Mouse (Mus musculus) cerebellum, postnatal 10 days (tissue): ENCODE results near the gene Selenop.
"Not testable (repeated sequence)": the region's sequence is repeated elsewhere in the genome, so short reads cannot be mapped to it uniquely, and the experiment has no call there.

Experiments used
- DNase-seq, 2 experiments: peaks; one replicate each; pipeline ENCODE4 v3.0.0; 2021; ENCODE audit warnings: mixed read lengths in 2 of 2

Gene Selenop

GRCm38 (mm10) chr15:3268247-3268646 lies at the start of gene Selenop:
Selenop (plus strand) TSS chr15:3268547.
- DNase-seq = no peak

DNA sequence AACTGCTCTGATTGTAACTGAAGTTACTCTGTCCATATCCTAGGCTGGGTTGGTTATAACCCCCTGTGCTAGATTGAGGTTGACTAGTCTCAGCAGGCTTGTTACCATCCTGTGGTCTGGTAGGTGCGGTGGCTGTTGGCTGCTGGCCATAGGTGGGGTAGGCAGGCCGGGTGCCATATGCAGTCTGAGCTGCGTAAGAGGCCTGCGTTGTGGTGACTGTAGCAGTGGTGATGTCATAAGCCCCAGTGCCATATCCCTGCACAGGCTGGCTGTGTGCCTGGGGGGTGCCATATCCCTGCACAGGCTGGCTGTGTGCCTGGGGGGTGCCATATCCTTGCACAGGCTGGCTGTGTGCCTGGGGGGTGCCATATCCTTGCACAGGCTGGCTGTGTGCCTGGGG lies 49.7 kb upstream of the Selenop start:
- DNase-seq = not testable (repeated sequence)

DNA sequence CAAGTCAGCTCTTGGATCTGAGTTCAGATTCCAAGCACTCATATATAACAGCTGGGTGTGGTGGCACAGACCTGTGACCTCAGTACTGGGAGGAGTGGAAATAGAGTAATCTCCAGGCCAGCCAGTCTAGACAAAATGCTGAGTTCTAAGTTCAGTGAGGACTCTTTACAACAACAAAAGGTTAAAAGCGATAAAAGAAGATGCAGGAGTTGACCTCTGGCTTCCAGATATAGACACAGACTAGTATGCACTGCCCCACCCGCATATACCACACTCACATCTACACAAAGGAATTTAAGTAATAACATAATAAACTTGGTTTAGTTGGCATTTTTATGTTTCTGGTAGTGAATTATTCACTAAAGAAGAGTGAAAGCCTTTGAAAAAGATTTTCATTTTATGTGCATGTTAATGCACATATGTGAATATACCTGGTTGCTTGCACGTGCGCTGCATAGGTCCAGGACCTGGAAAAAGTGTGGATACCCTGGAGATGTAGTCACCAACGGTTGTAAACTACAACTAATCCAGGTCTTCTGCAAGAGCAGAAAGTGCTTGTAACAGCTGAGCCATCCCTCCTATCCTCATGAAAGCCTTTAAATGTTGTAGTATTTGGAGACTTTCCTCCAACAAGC lies 45.4 kb upstream of the Selenop start:
- DNase-seq = no peak

DNA sequence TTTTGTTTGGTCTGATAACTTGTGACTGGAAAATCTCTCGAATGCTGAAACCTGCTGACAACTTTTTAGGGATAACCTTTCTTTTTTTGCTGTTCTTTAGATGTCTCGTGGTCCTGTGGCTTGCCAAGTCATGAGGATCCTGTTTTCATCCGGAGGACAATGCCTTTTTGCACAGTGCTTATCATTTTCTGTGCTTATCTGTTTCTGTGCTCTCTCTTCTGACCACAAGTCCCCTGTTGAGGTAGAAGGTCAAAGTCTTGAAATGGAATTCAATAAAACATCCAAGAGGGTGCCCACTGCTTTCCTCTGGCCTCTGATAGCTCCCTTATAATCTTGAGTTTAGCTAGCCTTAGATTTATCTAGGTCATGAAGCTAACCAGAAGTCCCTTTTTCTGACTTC lies 41.8 kb upstream of the Selenop start:
- DNase-seq = no peak

- DNase-seq = no peak
Observed at GRCm38 (mm10) chr15:3228185-3228584, 40.2 kb upstream of the Selenop start.

DNA sequence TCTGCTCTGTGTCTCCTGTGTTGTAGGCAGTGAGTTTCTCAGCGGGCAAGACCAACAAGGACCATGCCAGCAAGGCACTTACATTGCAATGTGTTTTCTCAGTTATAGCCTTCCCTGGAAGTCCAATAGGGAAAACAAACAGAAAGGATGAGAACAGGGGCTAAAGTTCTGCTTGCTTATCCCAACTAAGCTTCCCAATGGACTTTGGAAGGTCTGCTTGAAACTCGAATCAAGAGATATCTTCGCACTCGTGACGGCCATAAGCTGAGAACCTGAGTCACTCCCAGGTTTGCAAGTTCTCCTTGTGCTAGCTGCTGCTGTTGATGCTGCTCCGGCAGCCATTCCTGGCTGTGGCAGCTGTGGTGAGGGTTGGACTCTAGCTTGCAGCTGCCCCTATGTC lies 39.4 kb upstream of the Selenop start:
- no peak for DNase-seq

DNA sequence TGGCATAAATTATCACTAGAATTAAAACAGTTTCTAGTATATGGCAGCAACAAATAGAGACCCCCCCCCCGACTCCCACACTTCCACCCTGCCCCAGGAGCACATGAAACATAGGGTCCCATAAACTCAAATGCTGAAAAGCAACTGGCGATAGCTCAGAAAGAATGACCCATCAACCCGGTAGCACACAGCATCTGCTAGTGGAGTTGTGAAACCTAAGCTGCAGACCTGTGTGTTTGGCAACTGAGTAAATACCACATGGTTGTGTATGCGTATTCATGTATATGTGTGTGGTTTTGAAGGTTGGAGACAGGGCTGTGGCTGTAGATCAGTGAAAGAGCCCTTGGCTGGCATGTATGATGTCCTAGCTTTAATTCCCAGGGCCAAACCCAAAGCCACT lies 37.3 kb upstream of the Selenop start:
- no peak for DNase-seq

GRCm38 (mm10) chr15:3232168-3232835 lies 36.0 kb upstream of the Selenop start:
- peak in 1 of 2 experiments; percentile 10 for DNase-seq

GRCm38 (mm10) chr15:3233837-3234551 lies 34.4 kb upstream of the Selenop start:
- DNase-seq = no peak

- DNase-seq = no peak
Observed at GRCm38 (mm10) chr15:3236338-3236737, 32.0 kb upstream of the Selenop start.

- DNase-seq = no peak
Observed at GRCm38 (mm10) chr15:3237963-3238362, 30.4 kb upstream of the Selenop start.

DNA sequence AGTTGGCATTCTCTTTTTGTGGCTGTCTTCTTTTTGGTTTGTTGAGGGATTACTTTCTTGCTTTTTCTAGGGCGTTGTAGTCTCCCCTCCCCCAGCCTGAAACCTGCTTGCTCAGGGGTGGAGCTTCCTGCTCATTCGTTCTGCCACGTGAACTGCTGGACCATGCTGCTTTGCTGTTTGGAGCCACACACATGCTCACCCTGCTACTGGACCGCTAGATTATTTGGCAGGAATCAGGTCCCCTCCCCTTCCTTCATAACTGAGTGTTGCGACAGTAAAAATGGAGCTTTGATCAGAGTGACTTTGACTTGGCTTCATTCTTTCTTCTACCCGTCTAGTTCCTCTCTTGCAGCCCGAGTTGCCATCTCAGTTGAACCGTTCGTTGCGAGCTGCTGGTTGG lies 23.3 kb upstream of the Selenop start:
- DNase-seq = not testable (repeated sequence)

DNA sequence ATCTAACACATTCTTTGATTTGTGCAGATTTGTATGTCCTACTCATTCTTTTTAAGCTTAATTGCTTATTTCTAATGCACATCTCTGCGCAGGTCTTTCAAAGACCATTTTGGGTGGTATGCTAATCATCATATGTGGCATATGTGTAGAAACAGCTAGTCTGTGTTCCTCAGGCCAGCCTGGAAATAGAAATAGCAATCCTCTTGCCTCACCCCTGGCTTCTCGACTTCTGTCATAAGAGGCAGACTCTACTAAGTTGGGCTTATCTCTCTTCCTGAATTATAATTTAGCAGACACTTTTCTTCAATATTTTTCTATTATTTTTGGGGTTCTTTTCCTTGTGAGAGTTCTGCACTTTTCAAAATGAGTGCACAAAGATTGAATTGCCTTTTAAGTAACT lies 17.7 kb upstream of the Selenop start:
- DNase-seq = no peak

GRCm38 (mm10) chr15:3251031-3251717 lies 17.2 kb upstream of the Selenop start:
- no peak for DNase-seq

- DNase-seq = no peak
Observed at GRCm38 (mm10) chr15:3251718-3252067, 16.7 kb upstream of the Selenop start.

GRCm38 (mm10) chr15:3259025-3259424 lies 9.3 kb upstream of the Selenop start:
- no peak for DNase-seq

GRCm38 (mm10) chr15:3260309-3260708 lies 8.0 kb upstream of the Selenop start:
- DNase-seq = no peak

- DNase-seq = no peak
Observed at GRCm38 (mm10) chr15:3262883-3263282, 5.5 kb upstream of the Selenop start.

GRCm38 (mm10) chr15:3264293-3264692 lies 4.1 kb upstream of the Selenop start:
- no peak for DNase-seq

GRCm38 (mm10) chr15:3264828-3265227 lies 3.5 kb upstream of the Selenop start:
- no peak for DNase-seq

DNA sequence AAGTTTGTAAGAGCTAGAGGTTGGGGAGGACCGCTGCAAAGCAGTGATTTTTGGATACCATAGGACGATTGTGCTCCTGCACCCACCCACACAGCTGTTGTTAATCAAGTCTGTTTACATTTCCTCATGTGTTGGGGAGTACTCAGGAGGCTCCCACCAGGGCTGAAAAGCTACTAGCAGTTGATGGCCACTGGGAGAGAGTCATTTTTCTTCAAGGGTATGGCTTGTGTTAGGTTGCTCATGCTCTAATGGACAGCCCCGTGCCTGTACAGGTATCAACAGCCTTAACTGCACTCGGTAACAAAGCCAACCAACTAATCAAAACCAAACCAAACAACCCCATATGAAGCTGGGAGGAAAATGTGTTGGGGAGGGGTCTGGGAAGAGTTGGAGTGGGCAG lies 1.1 kb downstream of the Selenop start:
- DNase-seq = no peak

- DNase-seq = no peak
Observed at GRCm38 (mm10) chr15:3269996-3270645, 1.8 kb downstream of the Selenop start.

DNA sequence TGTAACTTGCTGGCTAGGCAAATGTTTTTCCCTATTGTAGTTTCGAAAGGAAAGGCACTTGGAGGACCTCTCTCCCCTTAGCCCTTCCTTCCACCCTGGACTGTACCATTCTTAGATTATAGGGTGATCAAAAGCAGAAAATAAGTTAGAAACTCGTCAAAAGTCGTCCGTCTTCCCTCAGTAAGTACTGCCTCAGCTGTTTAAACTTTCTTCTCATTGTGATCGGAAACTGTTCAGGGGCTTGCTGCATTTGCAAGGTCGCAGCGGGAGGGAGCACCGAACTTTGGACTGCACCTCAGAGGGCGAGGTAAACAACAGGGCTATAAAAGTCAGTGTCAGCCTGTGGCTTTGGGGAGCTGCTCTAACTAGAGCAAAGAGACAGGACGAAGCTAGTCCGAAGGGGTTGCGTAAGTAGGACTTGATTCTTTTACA lies 2.3 kb downstream of the Selenop start:
- DNase-seq = peak; percentile 17 to 42
